Mouse (Mus musculus) heart, embryonic 11.5 days (tissue): ENCODE results near the gene Uhrf1. TPM values are rescaled to one million over a fixed set of nuclear protein-coding genes. Genes with fewer than 3 reads are reported as not detected.

Experiments used
- ATAC-seq: fragments of 200-750 bp; cut with Nextera tagmentation; replicated peaks from 2 replicates; pipeline ENCODE4 v1.8.0; 2017; ENCODE audit warnings: moderate library complexity; ENCODE audit not compliant: insufficient number of reproducible peaks, low FRiP score, low TSS enrichment
- H3K27ac ChIP-seq: fragments of 300-500 bp; sonication (generic); 2 replicates; pipeline ENCODE4 v1.5.1; 2014; ENCODE audit warnings: mild to moderate bottlenecking, low read depth, low read length
- H3K27me3 ChIP-seq: fragments of 300-500 bp; sonication (generic); 2 replicates; pipeline ENCODE4 v1.6.1; 2014; ENCODE audit warnings: mild to moderate bottlenecking, low read length, mixed read lengths; ENCODE audit not compliant: control insufficient read depth, insufficient read depth
- H3K36me3 ChIP-seq: fragments of 300-500 bp; sonication (generic); 2 replicates; pipeline ENCODE4 v1.6.1; 2014; ENCODE audit warnings: mild to moderate bottlenecking, low read length, moderate library complexity, mixed read lengths; ENCODE audit not compliant: control insufficient read depth, insufficient read depth
- H3K4me1 ChIP-seq: fragments of 300-500 bp; sonication (generic); 2 replicates; pipeline ENCODE4 v1.6.1; 2014; ENCODE audit warnings: low read length; ENCODE audit not compliant: control insufficient read depth, insufficient read depth
- H3K4me2 ChIP-seq: fragments of 300-500 bp; sonication (generic); 2 replicates; pipeline ENCODE4 v1.6.1; 2014; ENCODE audit warnings: mild to moderate bottlenecking, moderate library complexity
- H3K4me3 ChIP-seq: fragments of 300-500 bp; sonication (generic); 2 replicates; pipeline ENCODE4 v1.5.1; 2014; ENCODE audit warnings: low read depth, low read length
- H3K9ac ChIP-seq: fragments of 300-500 bp; sonication (generic); 2 replicates; pipeline ENCODE4 v1.6.1; 2014; ENCODE audit warnings: mild to moderate bottlenecking, low read depth, low read length, moderate library complexity
- H3K9me3 ChIP-seq: fragments of 300-500 bp; sonication (generic); replicated peaks from 2 replicates; pipeline ENCODE4 v1.6.1; 2016; ENCODE audit warnings: low read length; ENCODE audit not compliant: control insufficient read depth
- WGBS: fragments of 180-500 bp; shearing (Covaris S2); extraction: QIAGEN DNeasy Blood & Tissue Kit; methylation state at CpG from one replicate; pipeline ENCODE4 v1.1.7; 2014; ENCODE audit not compliant: insufficient replicate concordance; 5-methylcytosine and 5-hydroxymethylcytosine counted together
- polyA plus RNA-seq: library from polyadenylated mRNA; unstranded; fragments of >200 nt; fragmentation: Nextera tagmentation; extraction: Ambion mirVana; gene quantifications from 2 replicates; pipeline ENCODE4 v1.2.1, GENCODE M21; 2014

Gene Uhrf1
- polyA plus RNA-seq, 1 experiment from 2014 or later, result 53.0 TPM

DNA sequence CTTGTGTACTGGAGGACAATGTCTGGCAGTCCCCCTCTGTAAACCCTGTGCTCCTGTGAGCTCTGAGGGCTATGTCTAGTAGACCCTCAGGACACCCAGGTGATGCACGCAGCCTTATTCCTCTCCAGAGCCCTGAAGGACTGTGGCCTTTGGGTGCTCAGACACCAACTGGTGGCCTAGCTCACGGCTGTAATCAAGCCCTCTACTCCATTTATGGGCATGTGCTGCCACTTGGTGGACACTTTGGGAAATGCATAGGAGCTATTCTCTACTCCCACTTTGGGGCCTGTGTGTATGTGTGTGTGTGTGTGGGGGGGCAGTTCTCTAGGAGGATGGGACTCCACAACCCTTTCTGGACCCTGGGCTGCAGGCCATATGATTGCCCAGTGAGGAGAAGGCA is 47.6 kb downstream of the Uhrf1 start:
- H3K27ac ChIP-seq, result no peak overlapping the region
- H3K4me2 ChIP-seq, result no peak overlapping the region
- peaks cover 21% of the 10 kb centered on the region for H3K4me1 ChIP-seq
- no peak overlapping the region for H3K4me3 ChIP-seq
- WGBS, result 33% methylated on average over 2 of the region's 2 CpGs
- no peaks in the 10 kb centered on the region for H3K9me3 ChIP-seq
- 0 out of 2 replicates have a peak overlapping the region, but pooled peaks have one; percentile 5 for H3K9ac ChIP-seq
- peak; percentile 46; the same call in 1 of the 2 replicates for ATAC-seq
- no peaks in the 10 kb centered on the region for H3K27me3 ChIP-seq
- peaks cover 12% of the 10 kb centered on the region for H3K36me3 ChIP-seq

DNA sequence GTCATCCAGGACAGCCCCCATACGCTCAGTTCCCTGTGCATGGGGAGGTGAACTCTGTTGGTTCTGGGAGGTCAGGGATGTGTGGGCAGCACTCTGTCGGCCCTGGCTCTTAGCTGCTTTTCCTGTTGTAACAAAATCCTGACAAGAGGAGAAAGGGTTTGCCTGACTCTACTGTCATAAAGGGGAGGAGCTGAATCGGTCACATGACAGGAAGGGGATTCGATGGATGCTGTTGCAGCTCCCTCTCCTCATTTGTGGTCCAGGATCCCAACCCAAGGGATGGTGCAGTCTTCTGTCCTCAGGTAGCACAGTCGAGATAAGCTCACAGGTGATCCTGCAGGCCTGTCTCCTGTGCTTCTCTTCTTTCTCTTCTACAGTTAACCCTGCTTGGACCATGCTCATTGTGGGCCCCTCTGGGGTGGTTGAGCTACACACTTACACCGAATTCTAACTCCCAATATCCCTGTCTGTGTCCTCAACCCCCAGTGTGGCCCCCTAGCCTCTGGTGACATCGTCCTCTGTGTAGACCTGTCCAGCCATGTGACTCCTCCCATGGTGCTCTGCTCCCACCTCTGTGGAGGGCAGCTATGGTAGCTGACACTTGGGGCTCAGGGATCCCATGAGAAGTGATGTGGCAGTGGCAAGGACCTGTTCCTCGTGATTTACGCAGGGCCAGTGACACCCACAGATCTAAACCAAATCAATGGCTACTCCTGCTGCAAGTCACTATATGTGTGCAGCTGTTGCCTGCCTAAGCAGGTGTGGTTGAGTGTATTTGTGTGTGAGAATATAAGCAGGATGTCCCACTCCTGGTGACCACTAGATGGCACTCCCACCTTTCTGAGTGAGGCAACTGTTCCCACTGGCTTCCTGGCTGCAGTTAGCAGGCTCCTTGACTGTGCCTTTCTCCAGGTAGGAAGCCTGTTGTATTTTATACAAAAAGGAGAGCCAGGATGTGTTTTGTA is 54.1 kb downstream of the Uhrf1 start:
- ATAC-seq, result no peak
- Histone ChIP-seq H3K27me3 (no peaks in the 10 kb centered on the region), H3K4me2 (no peak overlapping the region), H3K4me1 (peaks cover 3% of the 10 kb centered on the region; the same call in 1 of the 2 replicates), H3K27ac (no peak overlapping the region), H3K9ac (no peak overlapping the region), H3K9me3 (no peaks in the 10 kb centered on the region), H3K36me3 (peaks cover 21% of the 10 kb centered on the region), H3K4me3 (no peak overlapping the region)
- 59% methylated on average over 9 of the region's 9 CpGs for WGBS

DNA sequence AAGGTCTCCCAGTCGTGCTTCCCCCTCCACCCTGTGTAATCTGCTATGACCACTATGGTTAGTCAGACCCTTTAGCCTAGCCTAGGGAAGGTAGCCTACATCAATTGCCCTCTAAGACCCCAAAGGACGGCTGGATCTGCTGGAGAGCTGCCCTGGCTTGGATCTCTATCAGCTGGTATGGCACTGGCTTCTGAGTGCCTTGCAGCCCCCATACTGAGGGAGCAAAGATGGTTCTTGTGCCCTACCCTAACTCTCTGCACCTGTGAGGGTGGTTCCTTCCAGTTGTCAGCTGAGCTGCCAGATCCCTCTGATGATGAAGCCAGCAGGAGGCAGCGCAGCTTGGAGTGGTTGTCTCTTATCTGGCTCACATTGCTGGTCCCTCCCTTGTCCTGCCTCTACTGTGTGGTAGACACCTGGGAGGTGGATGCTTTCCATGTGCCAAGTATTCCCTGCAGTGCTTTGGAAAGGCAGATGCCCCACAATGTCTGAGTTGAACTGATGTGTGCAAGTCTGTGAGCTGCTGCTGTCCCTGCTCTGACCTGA is 56.1 kb downstream of the Uhrf1 start:
- WGBS, result 74% methylated on average over 3 of the region's 3 CpGs
- no peak overlapping the region for H3K4me3 ChIP-seq
- ATAC-seq, result no peak
- peaks cover 3% of the 10 kb centered on the region; the same call in 1 of the 2 replicates for H3K4me1 ChIP-seq
- H3K27ac ChIP-seq, result no peak overlapping the region
- no peak overlapping the region for H3K4me2 ChIP-seq
- H3K9me3 ChIP-seq, result no peaks in the 10 kb centered on the region
- no peak overlapping the region for H3K9ac ChIP-seq
- H3K36me3 ChIP-seq, result peaks cover 17% of the 10 kb centered on the region
- H3K27me3 ChIP-seq, result no peaks in the 10 kb centered on the region

DNA sequence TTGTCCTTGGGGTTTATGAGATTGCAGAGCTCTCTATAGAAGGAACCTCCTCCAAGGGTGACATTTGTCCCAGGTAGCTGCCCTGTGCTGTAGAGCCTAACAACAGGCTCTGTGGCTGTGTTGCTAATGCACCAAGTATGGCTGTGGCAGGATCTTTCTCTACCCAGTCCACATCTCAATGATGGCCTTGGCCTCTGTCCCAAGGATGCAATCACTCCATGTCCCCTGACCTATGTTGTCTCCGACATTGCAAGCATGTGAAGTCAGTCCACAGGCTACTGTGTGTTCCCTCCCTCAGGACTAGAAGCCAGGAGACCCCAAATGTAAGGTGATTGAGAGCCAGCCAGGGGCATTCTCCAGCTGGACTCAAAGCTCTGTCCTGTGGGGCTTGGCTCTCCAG is 56.7 kb downstream of the Uhrf1 start:
- 0 out of 2 replicates have a peak overlapping the region, but pooled peaks have one; percentile 22 for H3K9ac ChIP-seq
- H3K27me3 ChIP-seq, result no peaks in the 10 kb centered on the region
- no peak overlapping the region for H3K4me2 ChIP-seq
- H3K36me3 ChIP-seq, result peaks cover 13% of the 10 kb centered on the region
- no peak overlapping the region for H3K27ac ChIP-seq
- H3K4me1 ChIP-seq, result peaks cover 3% of the 10 kb centered on the region; the same call in 1 of the 2 replicates
- no peak for ATAC-seq
- WGBS, result 83% methylated on average over 1 of the region's 1 CpGs
- no peak overlapping the region for H3K4me3 ChIP-seq
- H3K9me3 ChIP-seq, result no peaks in the 10 kb centered on the region

DNA sequence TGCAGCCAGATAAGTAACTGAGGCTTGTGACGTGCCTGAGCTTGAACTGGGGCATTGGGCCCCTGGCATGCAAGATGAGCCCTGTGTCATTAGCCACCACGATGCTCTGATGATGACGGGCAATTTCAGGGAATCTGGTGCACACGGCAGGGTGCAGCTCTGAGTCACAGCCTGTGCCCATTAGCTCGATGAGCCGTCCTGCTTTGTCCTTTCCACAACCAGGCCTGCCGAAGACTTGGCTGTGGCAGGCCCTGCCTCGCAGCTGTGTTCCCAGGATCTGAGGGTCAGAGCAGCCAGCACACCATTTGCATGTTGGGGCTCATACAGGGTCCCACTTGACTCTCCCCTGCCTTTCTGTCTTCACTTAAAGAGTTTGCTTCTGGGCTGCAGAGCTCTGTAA is 57.3 kb downstream of the Uhrf1 start:
- peaks cover 9% of the 10 kb centered on the region for H3K36me3 ChIP-seq
- H3K4me3 ChIP-seq, result no peak overlapping the region
- peaks cover 6% of the 10 kb centered on the region for H3K4me1 ChIP-seq
- H3K9me3 ChIP-seq, result no peaks in the 10 kb centered on the region
- WGBS, result 78% methylated on average over 8 of the region's 8 CpGs
- H3K27me3 ChIP-seq, result no peaks in the 10 kb centered on the region
- H3K9ac ChIP-seq, result 0 out of 2 replicates have a peak overlapping the region, but pooled peaks have one; percentile 43
- no peak overlapping the region for H3K4me2 ChIP-seq
- no peak overlapping the region for H3K27ac ChIP-seq
- ATAC-seq, result no peak

DNA sequence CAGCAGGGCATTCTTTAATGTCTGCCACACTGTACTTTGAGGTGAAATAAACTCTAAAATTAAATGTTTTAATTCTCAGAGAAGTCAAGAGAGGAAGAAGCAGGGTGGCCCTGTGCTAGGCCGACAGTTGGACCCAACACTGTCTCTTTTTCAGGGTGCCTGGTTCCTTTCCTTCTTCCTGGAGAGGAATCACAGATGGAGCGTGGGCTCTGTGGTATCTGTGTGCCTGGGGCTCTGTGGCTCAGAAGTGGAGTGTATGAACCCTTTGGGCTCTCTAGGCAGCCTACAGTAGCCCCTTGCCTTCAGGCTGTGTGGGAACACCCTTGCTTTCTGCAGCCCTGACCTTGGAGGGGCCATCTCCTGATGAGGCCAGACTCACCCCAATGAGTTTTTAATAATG is 58.4 kb downstream of the Uhrf1 start:
- no peak for ATAC-seq
- H3K9ac ChIP-seq, result 0 out of 2 replicates have a peak overlapping the region, but pooled peaks have one; percentile 22
- H3K27me3 ChIP-seq, result no peaks in the 10 kb centered on the region
- WGBS, result 93% methylated on average over 2 of the region's 2 CpGs
- H3K9me3 ChIP-seq, result no peaks in the 10 kb centered on the region
- H3K4me3 ChIP-seq, result no peak overlapping the region
- H3K4me1 ChIP-seq, result peaks cover 17% of the 10 kb centered on the region
- no peak overlapping the region for H3K27ac ChIP-seq
- H3K4me2 ChIP-seq, result no peak overlapping the region
- H3K36me3 ChIP-seq, result peaks cover 3% of the 10 kb centered on the region; the same call in 1 of the 2 replicates

DNA sequence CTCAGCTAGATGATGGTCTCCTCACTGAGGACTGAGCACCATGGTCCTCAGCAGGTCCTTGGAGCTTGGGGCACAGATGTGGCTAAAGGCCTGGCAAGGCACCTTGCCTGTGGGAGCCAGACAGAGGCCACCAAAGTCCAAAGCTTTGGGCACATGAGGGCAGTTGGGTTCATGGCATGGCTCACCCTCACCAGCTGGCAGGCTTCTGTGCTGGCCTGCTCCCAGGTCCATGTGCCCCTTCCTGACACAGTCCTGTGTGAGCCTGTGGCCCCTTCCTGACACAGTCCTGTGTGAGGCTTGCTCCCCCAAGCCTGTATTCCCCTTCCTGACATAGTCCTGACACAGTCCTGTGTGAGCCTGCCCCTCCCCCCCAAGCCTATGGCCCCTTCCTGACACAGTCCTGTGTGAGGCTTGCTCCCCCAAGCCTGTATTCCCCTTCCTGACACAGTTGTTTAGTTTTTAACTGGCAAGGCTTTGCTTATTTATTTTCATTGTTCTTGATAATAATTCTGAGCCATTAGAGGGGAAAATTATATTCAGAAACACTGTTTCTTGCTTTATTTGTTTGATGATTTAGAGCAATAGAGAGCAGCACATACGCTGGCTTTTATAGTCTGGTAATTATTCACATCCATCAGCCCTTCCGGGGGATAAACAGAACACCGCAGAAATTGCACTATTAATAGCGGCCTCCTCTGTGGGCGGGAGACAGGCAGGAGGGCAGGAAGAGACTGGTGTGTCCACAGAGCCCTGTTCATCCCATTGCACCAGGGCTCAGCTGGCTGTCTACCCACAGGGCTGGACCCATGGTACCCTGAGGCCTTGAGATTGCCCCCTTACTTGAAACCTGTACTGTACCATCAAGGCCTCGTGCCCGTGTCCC is 62.9 kb downstream of the Uhrf1 start:
- H3K27me3 ChIP-seq, result no peaks in the 10 kb centered on the region
- H3K36me3 ChIP-seq, result 0 out of 2 replicates have a peak, but pooled peaks cover 3% of the 10 kb centered on the region
- no peak overlapping the region for H3K4me2 ChIP-seq
- H3K4me1 ChIP-seq, result peaks cover 19% of the 10 kb centered on the region
- no peak overlapping the region for H3K9ac ChIP-seq
- no peak for ATAC-seq
- 48% methylated on average over 7 of the region's 7 CpGs for WGBS
- no peak overlapping the region for H3K4me3 ChIP-seq
- H3K27ac ChIP-seq, result 0 out of 2 replicates have a peak overlapping the region, but pooled peaks have one; percentile 15
- H3K9me3 ChIP-seq, result no peaks in the 10 kb centered on the region

DNA sequence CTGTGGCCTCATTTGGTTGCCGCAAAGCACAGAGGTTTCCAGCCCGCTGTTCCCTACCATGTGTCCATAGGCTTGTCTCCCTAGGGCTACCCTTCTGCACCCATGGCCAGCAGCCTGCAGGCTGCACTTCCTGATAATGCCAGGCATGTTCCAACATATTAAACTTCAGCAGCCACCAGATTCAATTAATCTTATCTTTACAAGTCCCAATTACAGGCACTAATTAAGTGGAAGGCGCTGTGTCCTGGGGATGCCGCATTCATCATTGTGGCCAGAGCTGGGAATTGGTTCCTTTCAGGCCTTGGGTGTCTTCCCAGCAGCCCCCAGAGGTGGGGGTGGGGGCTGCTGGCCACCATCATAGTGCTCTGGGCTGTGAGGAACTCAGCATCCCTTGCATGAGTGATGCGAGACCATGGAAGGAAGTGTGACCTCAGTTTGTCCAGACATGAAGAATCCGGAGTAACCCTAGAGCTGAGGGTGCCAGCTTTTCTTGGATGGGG is 65.2 kb downstream of the Uhrf1 start:
- Histone ChIP-seq H3K27ac (no peak overlapping the region), H3K4me1 (peaks cover 23% of the 10 kb centered on the region), H3K4me2 (no peak overlapping the region), H3K9ac (no peak overlapping the region), H3K27me3 (no peaks in the 10 kb centered on the region), H3K4me3 (no peak overlapping the region), H3K9me3 (no peaks in the 10 kb centered on the region), H3K36me3 (0 out of 2 replicates have a peak, but pooled peaks cover 6% of the 10 kb centered on the region)
- WGBS, result 89% methylated on average over 6 of the region's 6 CpGs
- ATAC-seq, result no peak
